8 mouse cellular contexts compared by ENCODE assay signal in the genomic region with DNA sequence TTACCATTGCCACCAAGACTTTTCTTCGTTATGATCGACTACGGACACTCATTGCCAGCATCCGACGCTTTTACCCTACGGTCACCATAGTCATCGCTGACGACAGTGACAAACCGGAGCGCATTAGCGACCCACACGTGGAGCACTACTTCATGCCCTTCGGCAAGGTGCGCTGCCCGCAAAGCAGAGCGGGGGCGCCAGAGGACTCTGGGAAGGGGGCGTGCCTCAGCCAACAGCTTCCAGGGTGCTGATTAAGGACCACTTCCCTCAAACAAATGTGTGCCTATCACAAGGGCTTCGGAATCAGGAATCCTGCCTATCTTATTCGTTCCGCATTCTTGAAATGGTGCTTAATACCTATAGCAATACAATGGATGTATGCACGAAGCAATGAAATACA. TPM values are rescaled to one million over a fixed set of nuclear protein-coding genes. Genes with fewer than 3 reads are reported as not detected.
A peak's percentile ranks its signal among the peaks of the same experiment; 100 is the strongest.
DNase-seq lines count a peak whose midpoint lies in the region; ATAC-seq lines count a peak whose summit lies in the region.

No protein-coding gene starts in this region.

- ATAC-seq in heart, embryonic 12.5 days (ENCODE audit: insufficient number of reproducible peaks, low FRiP score), result no peak
- ATAC-seq in hindbrain, embryonic 13.5 days (ENCODE audit: low FRiP score), result no peak

- peaks cover 86% of the 10 kb centered on the region for H3K27me3 ChIP-seq in heart, embryonic 12.5 days (replicated peaks)
- peaks cover 89% of the 10 kb centered on the region for H3K27me3 ChIP-seq in hindbrain, embryonic 13.5 days

- H3K4me3 ChIP-seq in heart, embryonic 12.5 days, result peak overlapping the region; percentile 37
- peak overlapping the region; percentile 20 for H3K4me3 ChIP-seq in hindbrain, embryonic 13.5 days

- DNase-seq in heart, postnatal 36 days, result no peak
- peak; percentile 56 for DNase-seq in CD4-positive helper T cell, adult 2 months (ENCODE audit: low read depth, low spot score)
- peak; percentile 29 for DNase-seq in c-Kit-positive CD71-positive TER-119-positive erythroid progenitor cells, embryonic 14.5 days (ENCODE audit: low spot score)
- peak; percentile 48 for DNase-seq in mesoderm, embryonic 11.5 days (ENCODE audit: low read depth, low spot score)
- DNase-seq in gastrocnemius, postnatal 36 days, result no peak
- DNase-seq in left cerebral cortex, adult 8-10 months (ENCODE audit: low spot score in 2 of 2), result no peak

- no peak overlapping the region for H3K9ac ChIP-seq in heart, embryonic 12.5 days
- H3K9ac ChIP-seq in hindbrain, embryonic 13.5 days, result no peak overlapping the region

- H3K9me3 ChIP-seq in heart, embryonic 12.5 days (replicated peaks), result no peaks in the 10 kb centered on the region
- H3K9me3 ChIP-seq in hindbrain, embryonic 13.5 days, result no peaks in the 10 kb centered on the region

- H3K4me1 ChIP-seq in heart, embryonic 12.5 days (replicated peaks), result peaks cover 43% of the 10 kb centered on the region
- H3K4me1 ChIP-seq in hindbrain, embryonic 13.5 days (replicated peaks), result peaks cover 34% of the 10 kb centered on the region

- no peak overlapping the region for H3K27ac ChIP-seq in heart, embryonic 12.5 days (ENCODE audit: poor library complexity, severe bottlenecking)
- H3K27ac ChIP-seq in hindbrain, embryonic 13.5 days, result no peak overlapping the region

- H3K36me3 ChIP-seq in heart, embryonic 12.5 days, result no peaks in the 10 kb centered on the region
- H3K36me3 ChIP-seq in hindbrain, embryonic 13.5 days, result peaks cover 37% of the 10 kb centered on the region

- H3K4me2 ChIP-seq in heart, embryonic 12.5 days, result peak overlapping the region; percentile 76
- H3K4me2 ChIP-seq in hindbrain, embryonic 13.5 days, result peak overlapping the region; percentile 42

- 2% methylated on average over 22 of the region's 22 CpGs for WGBS in heart, embryonic 12.5 days
- 2% methylated on average over 22 of the region's 22 CpGs for WGBS in hindbrain, embryonic 13.5 days

- intact Hi-C loops in heart, postnatal 36 days (cut with DNase I), result no loop called here
- intact Hi-C loops in gastrocnemius, postnatal 36 days (cut with DNase I), result no loop called here

RNA-seq across cellular contexts. Expression of a gene that starts 5.0 kb away (rescaled TPM):
- 1.9 and 2.4 TPM in 2 replicates for polyA plus RNA-seq in heart, embryonic 12.5 days (2016; fragmentation: Nextera tagmentation; extraction: Ambion mirVana)
- total RNA-seq in heart, postnatal 36 days (2021), result 1 to 10 TPM; 1.6 to 2.7 TPM
- 40.6 and 42.3 TPM in 2 replicates for polyA plus RNA-seq in hindbrain, embryonic 13.5 days (2015; fragmentation: Nextera tagmentation; extraction: Ambion mirVana)
- 1 to 10 TPM in 1 of 2 experiments, under 1 TPM in 1; 0.69 to 1.0 TPM for total RNA-seq in gastrocnemius, postnatal 36 days (2021)
- 100 to 1,000 TPM; 105 to 118 (median 112) TPM for total RNA-seq in left cerebral cortex, adult 8-10 months (2022)

RNA-seq across cellular contexts. Expression of a gene that starts 10.4 kb away (rescaled TPM):
- 20.2 and 21.0 TPM in 2 replicates for polyA plus RNA-seq in heart, embryonic 12.5 days (2016; fragmentation: Nextera tagmentation; extraction: Ambion mirVana)
- total RNA-seq in heart, postnatal 36 days (2021), result 10 to 100 TPM; 17.2 to 23.1 TPM
- polyA plus RNA-seq in hindbrain, embryonic 13.5 days (2015; fragmentation: Nextera tagmentation; extraction: Ambion mirVana), result 1.0 and 1.1 TPM in 2 replicates
- 1 to 10 TPM; 4.8 to 5.1 TPM for total RNA-seq in gastrocnemius, postnatal 36 days (2021)
- total RNA-seq in left cerebral cortex, adult 8-10 months (2022), result 1 to 10 TPM; 5.8 to 7.4 (median 6.9) TPM

RNA-seq across cellular contexts. Expression of a gene that starts 19.9 kb away (rescaled TPM):
- polyA plus RNA-seq in heart, embryonic 12.5 days (2016; fragmentation: Nextera tagmentation; extraction: Ambion mirVana), result 21.3 and 23.1 TPM in 2 replicates
- total RNA-seq in heart, postnatal 36 days (2021), result 10 to 100 TPM; 12.4 to 12.8 TPM
- 28.4 and 30.7 TPM in 2 replicates for polyA plus RNA-seq in hindbrain, embryonic 13.5 days (2015; fragmentation: Nextera tagmentation; extraction: Ambion mirVana)
- total RNA-seq in gastrocnemius, postnatal 36 days (2021), result 1 to 10 TPM; 8.3 to 9.4 TPM
- 100 to 1,000 TPM; 153 to 178 (median 174) TPM for total RNA-seq in left cerebral cortex, adult 8-10 months (2022)

RNA-seq across cellular contexts. Expression of a gene that starts 25.5 kb away (rescaled TPM):
- polyA plus RNA-seq in heart, embryonic 12.5 days (2016; fragmentation: Nextera tagmentation; extraction: Ambion mirVana), result 74.3 and 75.1 TPM in 2 replicates
- 10 to 100 TPM; 25.8 to 29.4 TPM for total RNA-seq in heart, postnatal 36 days (2021)
- polyA plus RNA-seq in hindbrain, embryonic 13.5 days (2015; fragmentation: Nextera tagmentation; extraction: Ambion mirVana), result 211 and 221 TPM in 2 replicates
- 10 to 100 TPM; 21.2 to 24.6 TPM for total RNA-seq in gastrocnemius, postnatal 36 days (2021)
- 100 to 1,000 TPM; 211 to 218 (median 216) TPM for total RNA-seq in left cerebral cortex, adult 8-10 months (2022)

RNA-seq across cellular contexts. Expression of a gene that starts 41.4 kb away (rescaled TPM):
- polyA plus RNA-seq in heart, embryonic 12.5 days (2016; fragmentation: Nextera tagmentation; extraction: Ambion mirVana), result 29.7 and 31.5 TPM in 2 replicates
- total RNA-seq in heart, postnatal 36 days (2021), result 10 to 100 TPM; 26.9 to 29.9 TPM
- polyA plus RNA-seq in hindbrain, embryonic 13.5 days (2015; fragmentation: Nextera tagmentation; extraction: Ambion mirVana), result 20.0 and 22.1 TPM in 2 replicates
- 1 to 10 TPM; 5.6 to 6.1 TPM for total RNA-seq in gastrocnemius, postnatal 36 days (2021)
- 100 to 1,000 TPM; 104 to 112 (median 106) TPM for total RNA-seq in left cerebral cortex, adult 8-10 months (2022)

Comparison
In these comparisons a context has a peak if more than half of its experiments do, and no peak if none do; other contexts are left out.
1. DNase-seq: peak in CD4-positive helper T cell, adult 2 months (single experiment), c-Kit-positive CD71-positive TER-119-positive erythroid progenitor cells, embryonic 14.5 days (single experiment) and mesoderm, embryonic 11.5 days (single experiment); none in heart, postnatal 36 days (0 of 2), gastrocnemius, postnatal 36 days (0 of 2) and left cerebral cortex, adult 8-10 months (0 of 2).
2. RNA of a gene that starts 5.0 kb away (total RNA-seq): 105 to 118 TPM in left cerebral cortex, adult 8-10 months; 1.6 to 2.7 TPM in heart, postnatal 36 days and 0.69 to 1.0 TPM in gastrocnemius, postnatal 36 days; every median in the first group is over 10 times any median in the second.
3. RNA of a gene that starts 19.9 kb away (total RNA-seq): 153 to 178 TPM in left cerebral cortex, adult 8-10 months; 12.4 to 12.8 TPM in heart, postnatal 36 days and 8.3 to 9.4 TPM in gastrocnemius, postnatal 36 days; every median in the first group is over 10 times any median in the second.